Mouse (Mus musculus): ENCODE measurements at regions not wholly inside any gene's neighbourhood (a gene's known extent, or its start where the extent isn't known, plus 50 kb on each side); places are given as distances from the start of the nearest gene placed in this dataset.

DNA sequence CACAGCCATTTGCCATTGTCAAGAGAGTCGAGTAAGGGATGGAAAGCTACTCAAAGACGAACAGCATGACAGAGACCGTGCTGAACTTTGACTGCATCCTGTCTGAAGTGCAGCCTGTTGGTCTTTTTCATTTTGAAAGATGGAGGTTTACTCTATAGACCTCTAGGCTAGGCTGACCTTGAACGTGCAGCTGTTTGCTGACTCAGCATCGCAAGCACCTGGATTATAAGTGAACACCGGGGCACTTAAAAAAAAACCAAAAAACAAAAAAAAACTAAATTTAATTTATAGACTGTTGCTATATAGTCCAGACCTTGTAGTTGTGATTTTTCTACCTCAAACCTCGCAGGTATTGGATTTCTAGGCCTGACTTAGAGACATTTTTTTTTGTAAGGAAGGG, 87.8 kb upstream of the Slc25a26 start:
- TF ChIP-seq CTCF (IDR thresholded peaks at IDR 0.05; ENCODE audit: insufficient read depth, low read length): no peak
- no peak for TF ChIP-seq POLR2A (IDR thresholded peaks at IDR 0.05; ENCODE audit: borderline replicate concordance, extremely low read depth, low read depth, low read length)
